Mouse (Mus musculus): ENCODE data around the gene Cabp7. TPM values are rescaled to one million over a fixed set of nuclear protein-coding genes. Genes with fewer than 3 reads are reported as not detected.
"Not testable (repeated sequence)": the region's sequence is repeated elsewhere in the genome, so short reads cannot be mapped to it uniquely, and the experiment has no call there.

The Cabp7 gene
- total and polyA plus RNA-seq, 2 experiments: not detected

- TF ChIP-seq POLR2A (IDR thresholded peaks at IDR 0.05; ENCODE audit: extremely low read depth, insufficient read depth, low read length) (no peak), CTCF (IDR thresholded peaks at IDR 0.05; ENCODE audit: low read depth, low read length) (no peak)
- no peaks in the 10 kb centered on the region for H3K79me2 ChIP-seq (ENCODE audit: control insufficient read depth, insufficient read depth, low read length)
- 87% methylated on average over 4 of the region's 4 CpGs for WGBS
Measured at GRCm38 (mm10) chr11:4715596-4715995, 31.0 kb downstream of the Cabp7 start.

DNA sequence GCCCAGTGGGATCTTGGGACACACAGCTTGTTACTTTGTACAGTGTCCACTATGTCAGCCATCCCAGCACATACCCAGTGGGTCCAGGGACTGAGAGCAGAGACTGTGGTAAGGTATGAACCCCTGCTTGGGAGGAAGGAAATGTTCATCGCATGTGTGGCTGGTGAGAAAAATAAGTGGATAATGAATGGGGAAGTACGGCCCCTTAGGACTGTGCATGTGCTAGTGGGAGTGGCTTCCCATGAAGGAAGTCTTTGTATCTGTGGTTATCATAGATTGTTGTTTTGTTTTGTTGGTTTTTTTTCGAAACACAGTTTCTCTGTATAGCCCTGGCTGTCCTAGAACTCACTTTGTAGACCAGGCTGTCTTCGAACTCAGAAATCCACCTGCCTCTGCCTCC lies 31.9 kb downstream of the Cabp7 start:
- H3K27ac ChIP-seq (replicated peaks; ENCODE audit: insufficient read depth, low read depth, low read length): no peak overlapping the region
- no peaks in the 10 kb centered on the region for H3K79me2 ChIP-seq (ENCODE audit: control insufficient read depth, insufficient read depth, low read length)
- WGBS: 81% methylated on average over 4 of the region's 4 CpGs

More at GRCm38 (mm10) chr11:4715596-4715995, 31.0 kb downstream of the Cabp7 start:
- no peaks in the 10 kb centered on the region for H3K27me3 ChIP-seq (ENCODE audit: control insufficient read depth, insufficient read depth, low read length)
- no peaks in the 10 kb centered on the region for H3K4me1 ChIP-seq (ENCODE audit: control insufficient read depth, insufficient read depth, low read length)
- no peak overlapping the region for H3K27ac ChIP-seq (replicated peaks; ENCODE audit: insufficient read depth, low read depth, low read length)
- no peak for DNase-seq (ENCODE audit: extremely low read depth, low read depth, low spot score)
- no peak overlapping the region for H3K9ac ChIP-seq (ENCODE audit: low read depth, low read length)
- H3K36me3 ChIP-seq (ENCODE audit: control insufficient read depth, insufficient read depth, low read length): no peaks in the 10 kb centered on the region
- no peak overlapping the region for H3K4me3 ChIP-seq (ENCODE audit: insufficient read depth, low read depth, low read length)

DNA sequence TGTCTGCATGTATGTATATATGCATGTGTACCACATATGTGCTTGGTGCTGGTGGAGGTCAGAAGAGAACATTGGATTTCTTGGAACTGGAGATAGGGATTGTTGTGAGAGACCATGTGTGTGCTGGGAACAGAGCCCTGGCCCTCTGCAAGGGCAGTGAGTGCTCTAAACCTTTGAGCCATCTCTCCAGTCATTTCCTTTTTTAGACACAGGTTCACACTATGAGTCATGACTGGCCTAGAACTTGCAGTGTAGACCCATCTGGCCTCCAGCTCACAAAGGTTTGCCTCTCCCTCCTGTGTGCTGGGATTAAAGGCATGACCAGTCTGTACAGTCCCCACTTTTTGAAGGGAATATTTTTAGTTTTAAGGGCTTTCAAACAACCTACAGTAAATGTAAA lies 33.8 kb downstream of the Cabp7 start:
- Histone ChIP-seq H3K79me2 (ENCODE audit: control insufficient read depth, insufficient read depth, low read length) (no peaks in the 10 kb centered on the region), H3K4me3 (ENCODE audit: insufficient read depth, low read depth, low read length) (no peak overlapping the region), H3K36me3 (ENCODE audit: control insufficient read depth, insufficient read depth, low read length) (no peaks in the 10 kb centered on the region), H3K27me3 (ENCODE audit: control insufficient read depth, insufficient read depth, low read length) (no peaks in the 10 kb centered on the region), H3K4me1 (ENCODE audit: control insufficient read depth, insufficient read depth, low read length) (no peaks in the 10 kb centered on the region), H3K9ac (ENCODE audit: low read depth, low read length) (no peak overlapping the region), H3K27ac (replicated peaks; ENCODE audit: insufficient read depth, low read depth, low read length) (no peak overlapping the region)
- TF ChIP-seq POLR2A (IDR thresholded peaks at IDR 0.05; ENCODE audit: extremely low read depth, insufficient read depth, low read length) (no peak), CTCF (IDR thresholded peaks at IDR 0.05; ENCODE audit: low read depth, low read length) (no peak)
- DNase-seq (ENCODE audit: extremely low read depth, low read depth, low spot score): no peak

More for the DNA sequence above, 31.9 kb downstream of the Cabp7 start:
- DNase-seq (ENCODE audit: extremely low read depth, low read depth, low spot score): peak; percentile 16
- no peak overlapping the region for H3K4me3 ChIP-seq (ENCODE audit: insufficient read depth, low read depth, low read length)
- H3K27me3 ChIP-seq (ENCODE audit: control insufficient read depth, insufficient read depth, low read length): no peaks in the 10 kb centered on the region
- H3K4me1 ChIP-seq (ENCODE audit: control insufficient read depth, insufficient read depth, low read length): no peaks in the 10 kb centered on the region
- no peak overlapping the region for H3K9ac ChIP-seq (ENCODE audit: low read depth, low read length)
- TF ChIP-seq POLR2A (IDR thresholded peaks at IDR 0.05; ENCODE audit: extremely low read depth, insufficient read depth, low read length) (no peak), CTCF (IDR thresholded peaks at IDR 0.05; ENCODE audit: low read depth, low read length) (no peak)
- no peaks in the 10 kb centered on the region for H3K36me3 ChIP-seq (ENCODE audit: control insufficient read depth, insufficient read depth, low read length)

GRCm38 (mm10) chr11:4710188-4710587 lies 36.4 kb downstream of the Cabp7 start:
- WGBS: 78% methylated on average over 4 of the region's 4 CpGs
- DNase-seq (ENCODE audit: extremely low read depth, low read depth, low spot score): not testable (repeated sequence)

DNA sequence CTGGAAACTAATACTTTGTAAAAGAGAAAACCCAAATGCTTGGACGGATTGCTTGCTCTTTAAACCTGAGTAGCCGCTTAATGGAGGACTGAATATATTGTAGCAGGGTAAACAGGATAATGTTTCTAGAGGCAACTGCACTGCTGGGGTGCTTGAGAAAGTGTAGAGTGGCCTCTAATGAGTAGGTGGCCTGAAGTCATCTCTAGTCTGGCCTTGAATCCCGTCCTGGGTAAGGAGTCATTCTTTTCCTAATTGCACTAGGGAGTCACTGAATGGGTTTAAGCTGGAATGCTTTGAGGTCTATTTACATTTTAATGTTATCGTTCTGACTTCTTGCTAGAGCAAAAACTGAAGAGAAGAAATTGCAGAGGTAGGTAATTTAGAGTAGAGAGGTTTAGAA lies 41.4 kb downstream of the Cabp7 start:
- H3K36me3 ChIP-seq (ENCODE audit: control insufficient read depth, insufficient read depth, low read length): peaks cover 14% of the 10 kb centered on the region
- TF ChIP-seq POLR2A (IDR thresholded peaks at IDR 0.05; ENCODE audit: extremely low read depth, insufficient read depth, low read length) (no peak), CTCF (IDR thresholded peaks at IDR 0.05; ENCODE audit: low read depth, low read length) (no peak)
- H3K4me3 ChIP-seq (ENCODE audit: insufficient read depth, low read depth, low read length): peak overlapping the region; percentile 65
- peaks cover 4% of the 10 kb centered on the region for H3K4me1 ChIP-seq (ENCODE audit: control insufficient read depth, insufficient read depth, low read length)
- WGBS: 7% methylated on average over 4 of the region's 4 CpGs
- H3K9ac ChIP-seq (ENCODE audit: low read depth, low read length): peak overlapping the region; percentile 62
- H3K79me2 ChIP-seq (ENCODE audit: control insufficient read depth, insufficient read depth, low read length): no peaks in the 10 kb centered on the region
- peak overlapping the region; percentile 59 for H3K27ac ChIP-seq (replicated peaks; ENCODE audit: insufficient read depth, low read depth, low read length)
- H3K27me3 ChIP-seq (ENCODE audit: control insufficient read depth, insufficient read depth, low read length): no peaks in the 10 kb centered on the region
- peak; percentile 10 for DNase-seq (ENCODE audit: extremely low read depth, low read depth, low spot score)

More at GRCm38 (mm10) chr11:4710188-4710587, 36.4 kb downstream of the Cabp7 start:
- H3K4me1 ChIP-seq (ENCODE audit: control insufficient read depth, insufficient read depth, low read length); H3K79me2 ChIP-seq (ENCODE audit: control insufficient read depth, insufficient read depth, low read length); H3K36me3 ChIP-seq (ENCODE audit: control insufficient read depth, insufficient read depth, low read length); H3K27me3 ChIP-seq (ENCODE audit: control insufficient read depth, insufficient read depth, low read length); H3K27ac ChIP-seq (replicated peaks; ENCODE audit: insufficient read depth, low read depth, low read length); H3K9ac ChIP-seq (ENCODE audit: low read depth, low read length); H3K4me3 ChIP-seq (ENCODE audit: insufficient read depth, low read depth, low read length): not testable (repeated sequence)

- H3K79me2 ChIP-seq (ENCODE audit: control insufficient read depth, insufficient read depth, low read length): no peaks in the 10 kb centered on the region
Measured at GRCm38 (mm10) chr11:4704072-4704964, 42.3 kb downstream of the Cabp7 start, which contains the start of the genes Uqcr10 and Zmat5. TSS of gene Uqcr10 (minus strand) at chr11:4704342. TSS of gene Zmat5 (plus strand) at chr11:4704678.

More at GRCm38 (mm10) chr11:4704072-4704964, 42.3 kb downstream of the Cabp7 start, which contains the start of the genes Uqcr10 and Zmat5:
- Histone ChIP-seq H3K4me1 (ENCODE audit: control insufficient read depth, insufficient read depth, low read length) (peaks cover 4% of the 10 kb centered on the region), H3K4me3 (ENCODE audit: insufficient read depth, low read depth, low read length) (peak within 1 kb of the TSS; percentile 65), H3K27ac (replicated peaks; ENCODE audit: insufficient read depth, low read depth, low read length) (peak within 1 kb of the TSS; percentile 71), H3K27me3 (ENCODE audit: control insufficient read depth, insufficient read depth, low read length) (no peaks in the 10 kb centered on the region), H3K36me3 (ENCODE audit: control insufficient read depth, insufficient read depth, low read length) (peaks cover 14% of the 10 kb centered on the region), H3K9ac (ENCODE audit: low read depth, low read length) (peak within 1 kb of the TSS; percentile 79)
- DNase-seq (ENCODE audit: extremely low read depth, low read depth, low spot score): peak; percentile 98
- TF ChIP-seq POLR2A (IDR thresholded peaks at IDR 0.05; ENCODE audit: extremely low read depth, insufficient read depth, low read length): peak; percentile 94
- no peak for TF ChIP-seq CTCF (IDR thresholded peaks at IDR 0.05; ENCODE audit: low read depth, low read length)
- under 1% methylated on average over 47 of the region's 47 CpGs for WGBS

Data from liver, adult 2 months (tissue).